Mouse (Mus musculus): ENCODE data around the gene Osbpl2.

Gene Osbpl2

GRCm38 (mm10) chr2:180118661-180119438 lies at the start of gene Osbpl2:
Gene Osbpl2, plus strand, starts transcription at chr2:180119306.
- peak; percentile 96 for DNase-seq (ENCODE audit: low spot score)

- DNase-seq (ENCODE audit: low spot score), result no peak
These were observed 49.2 kb upstream of the Osbpl2 start for GRCm38 (mm10) chr2:180069770-180070480.

GRCm38 (mm10) chr2:180070481-180071453 lies 48.3 kb upstream of the Osbpl2 start, which contains the start of gene Mtg2:
Gene Mtg2, plus strand, starts transcription at chr2:180070588.
- peak; percentile 95 for DNase-seq (ENCODE audit: low spot score)

- DNase-seq (ENCODE audit: low spot score), result no peak
These were observed 47.4 kb upstream of the Osbpl2 start for GRCm38 (mm10) chr2:180071671-180072070.

GRCm38 (mm10) chr2:180072886-180073285 lies 46.2 kb upstream of the Osbpl2 start:
- no peak for DNase-seq (ENCODE audit: low spot score)

- DNase-seq (ENCODE audit: low spot score), result no peak
These were observed 41.5 kb upstream of the Osbpl2 start for GRCm38 (mm10) chr2:180077622-180078021.

- no peak for DNase-seq (ENCODE audit: low spot score)
These were observed 38.4 kb upstream of the Osbpl2 start for GRCm38 (mm10) chr2:180080680-180081079.

- no peak for DNase-seq (ENCODE audit: low spot score)
These were observed 36.0 kb upstream of the Osbpl2 start for GRCm38 (mm10) chr2:180083063-180083462.

- DNase-seq (ENCODE audit: low spot score), result no peak
These were observed 34.5 kb upstream of the Osbpl2 start for GRCm38 (mm10) chr2:180084565-180084964.

GRCm38 (mm10) chr2:180085926-180086636 lies 33.0 kb upstream of the Osbpl2 start:
- no peak for DNase-seq (ENCODE audit: low spot score)

GRCm38 (mm10) chr2:180086637-180087027 lies 32.5 kb upstream of the Osbpl2 start:
- DNase-seq (ENCODE audit: low spot score), result no peak

GRCm38 (mm10) chr2:180087472-180087871 lies 31.6 kb upstream of the Osbpl2 start:
- no peak for DNase-seq (ENCODE audit: low spot score)

GRCm38 (mm10) chr2:180090285-180090684 lies 28.8 kb upstream of the Osbpl2 start:
- DNase-seq (ENCODE audit: low spot score), result no peak

- no peak for DNase-seq (ENCODE audit: low spot score)
These were observed 23.4 kb upstream of the Osbpl2 start for GRCm38 (mm10) chr2:180095711-180096110.

- no peak for DNase-seq (ENCODE audit: low spot score)
These were observed 21.5 kb upstream of the Osbpl2 start for GRCm38 (mm10) chr2:180097585-180097984.

- no peak for DNase-seq (ENCODE audit: low spot score)
These were observed 20.9 kb upstream of the Osbpl2 start for GRCm38 (mm10) chr2:180098167-180098566.

GRCm38 (mm10) chr2:180099529-180099928 lies 19.6 kb upstream of the Osbpl2 start:
- DNase-seq (ENCODE audit: low spot score), result no peak

GRCm38 (mm10) chr2:180103151-180103977 lies 15.7 kb upstream of the Osbpl2 start:
- no peak for DNase-seq (ENCODE audit: low spot score)

GRCm38 (mm10) chr2:180103978-180104658 lies 15.0 kb upstream of the Osbpl2 start, which contains the start of gene Hrh3:
Gene Hrh3, minus strand, starts transcription at chr2:180104488.
- peak; percentile 81 for DNase-seq (ENCODE audit: low spot score)

Measured in urinary bladder, postnatal 25 days (tissue).